Mouse (Mus musculus): ENCODE results near the gene Snrpb. TPM values are rescaled to one million over a fixed set of nuclear protein-coding genes. Genes with fewer than 3 reads are reported as not detected.

Gene Snrpb
- polyA plus RNA-seq, 1 experiment from 2014 or later, result 753 TPM

GRCm38 (mm10) chr2:130178381-130178705, 860 bp downstream of the Snrpb start:
- Histone ChIP-seq H3K9me3 (ENCODE audit: control insufficient read depth, low read length) (no peaks in the 10 kb centered on the region), H3K4me2 (replicated peaks; ENCODE audit: low read depth, low read length) (peak overlapping the region; percentile 80), H3K27ac (ENCODE audit: low read depth, low read length) (peak overlapping the region; percentile 91), H3K9ac (ENCODE audit: low read depth, low read length) (peak overlapping the region; percentile 99), H3K27me3 (ENCODE audit: control insufficient read depth, insufficient read depth, low read length) (no peaks in the 10 kb centered on the region), H3K4me1 (ENCODE audit: control insufficient read depth, insufficient read depth, low read length) (peaks cover 15% of the 10 kb centered on the region), H3K4me3 (ENCODE audit: low read length) (peak overlapping the region; percentile 92), H3K36me3 (ENCODE audit: control insufficient read depth, insufficient read depth, low read length) (peaks cover 38% of the 10 kb centered on the region)
- ATAC-seq (ENCODE audit: low FRiP score, low TSS enrichment), result no peak
- WGBS, result under 1% methylated on average over 11 of the region's 11 CpGs

GRCm38 (mm10) chr2:130176820-130177219, 2.4 kb downstream of the Snrpb start:
- H3K4me3 ChIP-seq (ENCODE audit: low read length), result peak overlapping the region; percentile 92; the same call in 1 of the 2 replicates
- peak overlapping the region; percentile 80 for H3K4me2 ChIP-seq (replicated peaks; ENCODE audit: low read depth, low read length)
- no peak overlapping the region for H3K27ac ChIP-seq (ENCODE audit: low read depth, low read length)
- ATAC-seq (ENCODE audit: low FRiP score, low TSS enrichment), result no peak
- no peaks in the 10 kb centered on the region for H3K9me3 ChIP-seq (ENCODE audit: control insufficient read depth, low read length)
- H3K36me3 ChIP-seq (ENCODE audit: control insufficient read depth, insufficient read depth, low read length), result peaks cover 53% of the 10 kb centered on the region
- 66% methylated on average over 8 of the region's 8 CpGs for WGBS
- peak overlapping the region; percentile 99 for H3K9ac ChIP-seq (ENCODE audit: low read depth, low read length)
- no peaks in the 10 kb centered on the region for H3K27me3 ChIP-seq (ENCODE audit: control insufficient read depth, insufficient read depth, low read length)
- peaks cover 15% of the 10 kb centered on the region for H3K4me1 ChIP-seq (ENCODE audit: control insufficient read depth, insufficient read depth, low read length)

GRCm38 (mm10) chr2:130171674-130172073, 7.5 kb downstream of the Snrpb start:
- H3K36me3 ChIP-seq (ENCODE audit: control insufficient read depth, insufficient read depth, low read length), result peaks cover 95% of the 10 kb centered on the region
- H3K9ac ChIP-seq (ENCODE audit: low read depth, low read length), result no peak overlapping the region
- WGBS, result 65% methylated on average over 2 of the region's 2 CpGs
- H3K4me3 ChIP-seq (ENCODE audit: low read length), result no peak overlapping the region
- H3K27ac ChIP-seq (ENCODE audit: low read depth, low read length), result no peak overlapping the region
- no peak overlapping the region for H3K4me2 ChIP-seq (replicated peaks; ENCODE audit: low read depth, low read length)
- peaks cover 2% of the 10 kb centered on the region; the same call in 1 of the 2 replicates for H3K4me1 ChIP-seq (ENCODE audit: control insufficient read depth, insufficient read depth, low read length)
- H3K27me3 ChIP-seq (ENCODE audit: control insufficient read depth, insufficient read depth, low read length), result no peaks in the 10 kb centered on the region
- H3K9me3 ChIP-seq (ENCODE audit: control insufficient read depth, low read length), result no peaks in the 10 kb centered on the region
- no peak for ATAC-seq (ENCODE audit: low FRiP score, low TSS enrichment)

DNA sequence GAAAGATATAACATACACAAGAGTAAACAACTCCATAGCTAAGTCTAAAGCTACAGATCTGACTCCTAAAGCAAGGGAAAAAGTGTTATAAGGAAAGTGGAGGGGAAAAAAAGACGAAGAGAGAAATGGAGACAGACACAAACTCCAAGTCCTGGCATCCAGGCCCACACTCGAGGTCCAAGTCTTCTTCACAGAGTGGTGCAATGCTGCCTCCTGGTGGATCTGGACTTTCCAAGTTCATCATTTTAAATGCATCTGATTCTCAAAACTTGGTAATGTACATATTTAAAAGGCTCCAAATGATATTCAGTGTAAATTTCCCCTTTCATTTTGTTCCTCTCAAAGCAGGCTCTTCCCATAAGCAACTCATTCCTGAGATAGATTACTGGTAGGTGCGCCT, 11.3 kb downstream of the Snrpb start:
- Histone ChIP-seq H3K9ac (ENCODE audit: low read depth, low read length) (no peak overlapping the region), H3K4me3 (ENCODE audit: low read length) (no peak overlapping the region), H3K27me3 (ENCODE audit: control insufficient read depth, insufficient read depth, low read length) (no peaks in the 10 kb centered on the region), H3K36me3 (ENCODE audit: control insufficient read depth, insufficient read depth, low read length) (peaks cover 58% of the 10 kb centered on the region), H3K4me1 (ENCODE audit: control insufficient read depth, insufficient read depth, low read length) (no peaks in the 10 kb centered on the region), H3K9me3 (ENCODE audit: control insufficient read depth, low read length) (no peaks in the 10 kb centered on the region), H3K4me2 (replicated peaks; ENCODE audit: low read depth, low read length) (no peak overlapping the region), H3K27ac (ENCODE audit: low read depth, low read length) (no peak overlapping the region)
- ATAC-seq (ENCODE audit: low FRiP score, low TSS enrichment), result no peak
- WGBS, result 57% methylated on average over 3 of the region's 3 CpGs

DNA sequence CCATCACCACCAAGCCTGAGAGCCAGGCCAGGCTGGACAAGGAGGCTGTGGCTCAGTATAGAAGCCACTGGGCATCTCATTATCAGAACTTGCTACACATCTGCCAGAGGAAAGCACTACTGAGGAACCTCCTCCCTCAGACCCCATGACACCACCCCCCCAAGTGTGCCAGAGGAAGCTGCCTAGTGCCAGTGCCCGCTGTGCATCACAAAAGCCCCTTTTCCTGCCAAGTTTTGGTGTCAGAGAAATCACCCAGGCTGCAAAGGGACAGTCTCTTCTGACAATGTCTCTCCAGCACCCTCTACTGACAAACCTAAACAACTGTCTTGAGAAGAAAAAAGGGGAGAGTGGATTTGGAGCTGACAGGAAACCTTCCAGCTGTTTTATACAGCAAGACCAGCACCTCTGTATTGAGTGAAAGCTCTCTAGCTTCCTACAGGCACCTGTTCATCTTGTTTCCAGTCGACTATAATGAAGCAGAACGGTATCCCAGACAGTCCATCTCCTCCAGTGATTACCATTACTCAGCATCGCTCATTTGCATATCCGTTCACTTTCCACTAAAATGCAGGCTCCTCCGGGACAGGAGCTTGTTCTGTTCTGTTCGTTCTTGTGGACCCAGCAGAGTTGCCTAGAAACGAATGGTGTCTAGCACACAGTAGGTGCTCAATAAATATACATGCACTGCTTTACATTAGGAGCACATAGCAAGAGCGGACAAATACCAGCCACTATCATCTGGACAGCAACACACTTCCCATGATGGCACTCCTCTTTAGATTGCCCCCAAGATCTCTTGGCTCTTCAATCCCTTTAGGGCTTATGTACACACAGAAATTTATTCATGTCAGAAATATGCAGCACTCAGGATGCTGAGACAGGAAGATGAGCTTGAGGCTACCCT, 12.6 kb downstream of the Snrpb start:
- Histone ChIP-seq H3K4me1 (ENCODE audit: control insufficient read depth, insufficient read depth, low read length) (no peaks in the 10 kb centered on the region), H3K36me3 (ENCODE audit: control insufficient read depth, insufficient read depth, low read length) (peaks cover 45% of the 10 kb centered on the region), H3K4me2 (replicated peaks; ENCODE audit: low read depth, low read length) (no peak overlapping the region), H3K9ac (ENCODE audit: low read depth, low read length) (no peak overlapping the region), H3K4me3 (ENCODE audit: low read length) (no peak overlapping the region), H3K27ac (ENCODE audit: low read depth, low read length) (no peak overlapping the region), H3K27me3 (ENCODE audit: control insufficient read depth, insufficient read depth, low read length) (no peaks in the 10 kb centered on the region), H3K9me3 (ENCODE audit: control insufficient read depth, low read length) (no peaks in the 10 kb centered on the region)
- peak; percentile 9; the same call in 1 of the 2 replicates for ATAC-seq (ENCODE audit: low FRiP score, low TSS enrichment)
- WGBS, result 78% methylated on average over 9 of the region's 9 CpGs

DNA sequence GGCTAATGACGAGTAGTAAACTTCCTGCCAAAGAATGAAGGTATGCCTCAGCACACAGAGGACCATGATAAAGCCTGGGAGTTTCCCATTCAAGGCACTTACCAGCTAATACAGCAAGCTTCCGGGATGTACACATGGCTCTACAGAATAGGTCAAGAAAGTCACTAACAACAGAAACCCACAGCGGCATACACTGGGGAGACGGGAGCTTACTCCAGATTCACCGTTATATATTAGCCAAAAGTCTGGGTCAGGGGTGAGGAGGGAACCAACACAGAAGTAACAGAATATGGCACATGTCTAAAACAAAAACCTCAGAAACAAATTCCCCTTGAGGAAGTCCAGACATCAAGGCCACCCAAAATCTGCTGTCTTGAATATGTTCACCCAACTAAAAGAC, 16.5 kb downstream of the Snrpb start:
- H3K4me3 ChIP-seq (ENCODE audit: low read length), result no peak overlapping the region
- H3K4me1 ChIP-seq (ENCODE audit: control insufficient read depth, insufficient read depth, low read length), result no peaks in the 10 kb centered on the region
- no peak overlapping the region for H3K27ac ChIP-seq (ENCODE audit: low read depth, low read length)
- H3K9me3 ChIP-seq (ENCODE audit: control insufficient read depth, low read length), result no peaks in the 10 kb centered on the region
- H3K27me3 ChIP-seq (ENCODE audit: control insufficient read depth, insufficient read depth, low read length), result no peaks in the 10 kb centered on the region
- H3K36me3 ChIP-seq (ENCODE audit: control insufficient read depth, insufficient read depth, low read length), result peaks cover 10% of the 10 kb centered on the region; the same call in 1 of the 2 replicates
- H3K9ac ChIP-seq (ENCODE audit: low read depth, low read length), result no peak overlapping the region
- H3K4me2 ChIP-seq (replicated peaks; ENCODE audit: low read depth, low read length), result no peak overlapping the region
- WGBS, result 79% methylated on average over 5 of the region's 5 CpGs
- ATAC-seq (ENCODE audit: low FRiP score, low TSS enrichment), result no peak

DNA sequence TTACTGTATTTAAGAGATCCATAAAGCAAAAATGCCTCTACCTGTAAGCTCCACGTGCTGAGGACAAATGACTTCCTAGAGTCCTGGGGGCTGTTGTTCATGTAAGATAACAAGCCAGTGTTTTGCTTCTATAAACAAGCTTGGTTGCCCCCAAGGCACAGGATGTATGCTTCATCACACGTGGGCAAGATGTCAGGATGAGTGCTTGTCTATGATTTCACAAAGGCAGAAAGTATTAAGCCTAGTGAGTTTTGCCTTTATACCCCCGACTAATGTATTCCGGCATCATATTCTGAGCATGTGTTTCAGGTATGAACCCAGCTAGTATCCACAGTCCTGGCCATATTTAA, 21.1 kb downstream of the Snrpb start:
- WGBS, result 54% methylated on average over 4 of the region's 4 CpGs
- no peak for ATAC-seq (ENCODE audit: low FRiP score, low TSS enrichment)
- H3K27me3 ChIP-seq (ENCODE audit: control insufficient read depth, insufficient read depth, low read length), result no peaks in the 10 kb centered on the region

GRCm38 (mm10) chr2:130157231-130158087, 21.7 kb downstream of the Snrpb start:
- 76% methylated on average over 14 of the region's 14 CpGs for WGBS
- Histone ChIP-seq H3K27me3 (ENCODE audit: control insufficient read depth, insufficient read depth, low read length) (no peaks in the 10 kb centered on the region), H3K4me3 (ENCODE audit: low read length) (no peak overlapping the region), H3K4me1 (ENCODE audit: control insufficient read depth, insufficient read depth, low read length) (no peaks in the 10 kb centered on the region), H3K36me3 (ENCODE audit: control insufficient read depth, insufficient read depth, low read length) (no peaks in the 10 kb centered on the region), H3K27ac (ENCODE audit: low read depth, low read length) (no peak overlapping the region), H3K4me2 (replicated peaks; ENCODE audit: low read depth, low read length) (no peak overlapping the region), H3K9me3 (ENCODE audit: control insufficient read depth, low read length) (no peaks in the 10 kb centered on the region), H3K9ac (ENCODE audit: low read depth, low read length) (no peak overlapping the region)
- no peak for ATAC-seq (ENCODE audit: low FRiP score, low TSS enrichment)

More for the DNA sequence above, 21.1 kb downstream of the Snrpb start:
- Histone ChIP-seq H3K4me2 (replicated peaks; ENCODE audit: low read depth, low read length) (no peak overlapping the region), H3K9me3 (ENCODE audit: control insufficient read depth, low read length) (no peaks in the 10 kb centered on the region), H3K4me3 (ENCODE audit: low read length) (no peak overlapping the region), H3K27ac (ENCODE audit: low read depth, low read length) (no peak overlapping the region), H3K36me3 (ENCODE audit: control insufficient read depth, insufficient read depth, low read length) (no peaks in the 10 kb centered on the region), H3K9ac (ENCODE audit: low read depth, low read length) (no peak overlapping the region), H3K4me1 (ENCODE audit: control insufficient read depth, insufficient read depth, low read length) (no peaks in the 10 kb centered on the region)

- no peak overlapping the region for H3K27ac ChIP-seq (ENCODE audit: low read depth, low read length)
- no peak overlapping the region for H3K4me2 ChIP-seq (replicated peaks; ENCODE audit: low read depth, low read length)
- no peaks in the 10 kb centered on the region for H3K27me3 ChIP-seq (ENCODE audit: control insufficient read depth, insufficient read depth, low read length)
- H3K9me3 ChIP-seq (ENCODE audit: control insufficient read depth, low read length), result no peaks in the 10 kb centered on the region
- no peak for ATAC-seq (ENCODE audit: low FRiP score, low TSS enrichment)
- H3K9ac ChIP-seq (ENCODE audit: low read depth, low read length), result no peak overlapping the region
- H3K4me1 ChIP-seq (ENCODE audit: control insufficient read depth, insufficient read depth, low read length), result no peaks in the 10 kb centered on the region
- no peak overlapping the region for H3K4me3 ChIP-seq (ENCODE audit: low read length)
- H3K36me3 ChIP-seq (ENCODE audit: control insufficient read depth, insufficient read depth, low read length), result no peaks in the 10 kb centered on the region
Measured at GRCm38 (mm10) chr2:130155851-130156250, 23.4 kb downstream of the Snrpb start.

Data from kidney, embryonic 14.5 days (tissue).